Mouse (Mus musculus) megakaryocyte, embryonic 14.5 days (primary cell): ENCODE results near the gene Tpmt.

ENCODE experiments used
- FLI1 ChIP-seq: IDR thresholded peaks from 2 replicates; pipeline ENCODE4 v1.6.1; 2012; ENCODE audit warnings: low read length, inconsistent platforms, mixed read lengths
- GATA1 ChIP-seq: IDR thresholded peaks from 3 replicates; pipeline ENCODE4 v1.6.1; 2012; ENCODE audit warnings: mixed read lengths, low read length, inconsistent platforms, borderline replicate concordance

- TF ChIP-seq GATA1: no peak
- TF ChIP-seq FLI1: no peak
These were observed 44.7 kb upstream of the Tpmt start for GRCm38 (mm10) chr13:47089271-47089670.
